Mouse (Mus musculus): ENCODE measurements at regions not wholly inside any gene's neighbourhood (a gene's known extent, or its start where the extent isn't known, plus 50 kb on each side); places are given as distances from the start of the nearest gene placed in this dataset.
"Not testable (repeated sequence)": the region's sequence is repeated elsewhere in the genome, so short reads cannot be mapped to it uniquely, and the experiment has no call there.

GRCm38 (mm10) chr10:43671785-43672184 lies 93.7 kb downstream of the Cd24a start:
- no peak for DNase-seq (ENCODE audit: low read depth)

GRCm38 (mm10) chr10:43672490-43672889 lies 94.4 kb downstream of the Cd24a start:
- DNase-seq (ENCODE audit: low read depth), result no peak

- DNase-seq (ENCODE audit: low read depth), result no peak
Observed at GRCm38 (mm10) chr10:43674749-43675148, 96.7 kb downstream of the Cd24a start.

- DNase-seq (ENCODE audit: low read depth), result not testable (repeated sequence)
Observed at GRCm38 (mm10) chr10:43675495-43675894, 97.4 kb downstream of the Cd24a start.

- no peak for DNase-seq (ENCODE audit: low read depth)
Observed at GRCm38 (mm10) chr10:43676289-43676688, 98.2 kb downstream of the Cd24a start.

- DNase-seq (ENCODE audit: low read depth), result no peak
Observed at GRCm38 (mm10) chr10:43684247-43685033, 106.4 kb downstream of the Cd24a start.

- DNase-seq (ENCODE audit: low read depth), result no peak
Observed at GRCm38 (mm10) chr10:43689161-43689913, 111.3 kb downstream of the Cd24a start.

- DNase-seq (ENCODE audit: low read depth), result no peak
Observed at GRCm38 (mm10) chr10:43689914-43690316, 111.8 kb downstream of the Cd24a start.

GRCm38 (mm10) chr10:43693974-43694373 lies 115.9 kb downstream of the Cd24a start:
- no peak for DNase-seq (ENCODE audit: low read depth)

- DNase-seq (ENCODE audit: low read depth), result no peak
Observed at GRCm38 (mm10) chr10:43694508-43694907, 116.4 kb downstream of the Cd24a start.

- DNase-seq (ENCODE audit: low read depth), result no peak
Observed at GRCm38 (mm10) chr10:43695470-43695869, 117.4 kb downstream of the Cd24a start.

GRCm38 (mm10) chr10:43697917-43698316 lies 119.8 kb downstream of the Cd24a start:
- DNase-seq (ENCODE audit: low read depth), result no peak

- no peak for DNase-seq (ENCODE audit: low read depth)
Observed at GRCm38 (mm10) chr10:43700371-43701289, 122.5 kb downstream of the Cd24a start.

- DNase-seq (ENCODE audit: low read depth), result no peak
Observed at GRCm38 (mm10) chr10:43702895-43703294, 124.8 kb downstream of the Cd24a start.

- peak; percentile 49 for DNase-seq (ENCODE audit: low read depth)
Observed at GRCm38 (mm10) chr10:43706001-43706988, 128.2 kb downstream of the Cd24a start.

- no peak for DNase-seq (ENCODE audit: low read depth)
Observed at GRCm38 (mm10) chr10:43707011-43707410, 128.9 kb downstream of the Cd24a start.

- DNase-seq (ENCODE audit: low read depth), result no peak
Observed at GRCm38 (mm10) chr10:43707821-43708373, 129.8 kb downstream of the Cd24a start.

GRCm38 (mm10) chr10:43709278-43710033 lies 131.4 kb downstream of the Cd24a start:
- no peak for DNase-seq (ENCODE audit: low read depth)

- DNase-seq (ENCODE audit: low read depth), result no peak
Observed at GRCm38 (mm10) chr10:43710186-43710885, 132.3 kb downstream of the Cd24a start.

All from induced T-regulatory cell, adult 2 months (primary cell).